Comparison of ENCODE assay signal across 34 mouse cellular contexts in the genomic region with DNA sequence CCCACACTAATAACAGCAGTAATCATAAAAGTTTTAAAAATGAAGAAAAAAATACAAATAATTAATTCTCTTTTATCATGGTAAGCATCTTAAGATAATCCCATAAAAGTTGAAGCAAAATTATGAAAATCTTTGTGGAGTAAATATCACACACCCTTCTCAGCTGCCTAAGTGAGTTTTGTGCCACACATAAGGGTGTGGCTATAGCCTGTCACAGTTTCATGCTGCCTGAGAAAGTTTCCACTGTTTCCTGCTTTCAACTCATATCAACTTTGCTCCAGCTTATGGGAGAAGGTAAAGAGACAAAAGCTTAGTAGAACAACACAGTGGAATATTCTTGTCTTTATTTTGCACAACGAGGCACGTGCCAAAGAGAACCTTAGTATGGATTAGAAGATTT.
"Had no signal": no experiment of that assay in that cellular context is flagged by ENCODE, and none has a peak within 500 bp of the region (broad histone marks: within the 10 kb centered on the region; RNA-seq: fewer than 3 reads in every experiment).

No protein-coding gene starts in this region.

- H3K27me3 ChIP-seq: heart, embryonic 12.5 days; heart, embryonic 13.5 days; heart, embryonic 15.5 days; hindbrain, embryonic 12.5 days; hindbrain, embryonic 13.5 days; hindbrain, embryonic 15.5 days; intestine, embryonic 15.5 days; kidney, embryonic 15.5 days had no signal

- H3K36me3 ChIP-seq: heart, embryonic 10.5 days; heart, embryonic 12.5 days; heart, embryonic 13.5 days; heart, embryonic 15.5 days; hindbrain, embryonic 10.5 days; hindbrain, embryonic 12.5 days; hindbrain, embryonic 13.5 days; hindbrain, embryonic 15.5 days; intestine, embryonic 15.5 days; kidney, embryonic 15.5 days had no signal

- H3K9ac ChIP-seq: heart, embryonic 12.5 days; heart, embryonic 13.5 days; heart, embryonic 15.5 days; hindbrain, embryonic 12.5 days; hindbrain, embryonic 13.5 days; hindbrain, embryonic 14.5 days; hindbrain, embryonic 15.5 days; intestine, embryonic 15.5 days; kidney, embryonic 15.5 days had no signal

- H3K4me2 ChIP-seq: heart, embryonic 11.5 days; heart, embryonic 12.5 days; heart, embryonic 13.5 days; heart, embryonic 15.5 days; hindbrain, embryonic 12.5 days; hindbrain, embryonic 13.5 days; hindbrain, embryonic 14.5 days; hindbrain, embryonic 15.5 days; intestine, embryonic 15.5 days; kidney, embryonic 15.5 days had no signal

- H3K27ac ChIP-seq: heart, embryonic 10.5 days; heart, embryonic 13.5 days; heart, embryonic 15.5 days; hindbrain, embryonic 10.5 days; hindbrain, embryonic 12.5 days; hindbrain, embryonic 13.5 days; hindbrain, embryonic 14.5 days; hindbrain, embryonic 15.5 days; hindbrain, postnatal 0 days; intestine, embryonic 15.5 days; kidney, embryonic 15.5 days; kidney, postnatal 0 days; layer of hippocampus, adult 2 months had no signal

- H3K9me3 ChIP-seq: heart, embryonic 10.5 days; heart, embryonic 12.5 days; heart, embryonic 13.5 days; heart, embryonic 15.5 days; hindbrain, embryonic 10.5 days; hindbrain, embryonic 12.5 days; hindbrain, embryonic 13.5 days; hindbrain, embryonic 15.5 days; intestine, embryonic 15.5 days; kidney, embryonic 15.5 days had no signal

- DNase-seq: heart, postnatal 10 days; heart, postnatal 14 days; heart, postnatal 36 days; heart, postnatal 4 days; kidney, adult 11 months; kidney, adult 18-20 months; kidney, adult 2 months; kidney, adult 8-10 months; kidney, adult 9 months; kidney, postnatal 10 days; kidney, postnatal 14 days; kidney, postnatal 25 days; kidney, postnatal 36 days; kidney, postnatal 4 days; layer of hippocampus, adult 9-11 months had no signal

- H3K4me1 ChIP-seq: heart, embryonic 15.5 days; hindbrain, embryonic 10.5 days; hindbrain, embryonic 12.5 days; hindbrain, embryonic 13.5 days; hindbrain, embryonic 15.5 days; intestine, embryonic 15.5 days; kidney, embryonic 15.5 days had no signal

- ATAC-seq: hindbrain, embryonic 16.5 days; hindbrain, postnatal 0 days; inflammation-experienced regulatory T-cells, adult 6 months; intestine, embryonic 15.5 days; intestine, embryonic 16.5 days; intestine, postnatal 0 days had no signal

- H3K4me3 ChIP-seq: heart, embryonic 10.5 days; heart, embryonic 12.5 days; heart, embryonic 13.5 days; heart, embryonic 15.5 days; hindbrain, embryonic 10.5 days; hindbrain, embryonic 12.5 days; hindbrain, embryonic 13.5 days; hindbrain, embryonic 15.5 days; intestine, embryonic 15.5 days; kidney, embryonic 15.5 days; layer of hippocampus, adult 2 months had no signal
